Mouse (Mus musculus) left cerebral cortex, adult 11 months (tissue): ENCODE results near the gene Ercc4.
A peak's percentile ranks its signal among the peaks of the same experiment; 100 is the strongest.

Experiments used
- DNase-seq: peaks from one replicate; pipeline ENCODE4 v3.0.0; 2022; ENCODE audit warnings: low spot score

Ercc4 gene

DNA sequence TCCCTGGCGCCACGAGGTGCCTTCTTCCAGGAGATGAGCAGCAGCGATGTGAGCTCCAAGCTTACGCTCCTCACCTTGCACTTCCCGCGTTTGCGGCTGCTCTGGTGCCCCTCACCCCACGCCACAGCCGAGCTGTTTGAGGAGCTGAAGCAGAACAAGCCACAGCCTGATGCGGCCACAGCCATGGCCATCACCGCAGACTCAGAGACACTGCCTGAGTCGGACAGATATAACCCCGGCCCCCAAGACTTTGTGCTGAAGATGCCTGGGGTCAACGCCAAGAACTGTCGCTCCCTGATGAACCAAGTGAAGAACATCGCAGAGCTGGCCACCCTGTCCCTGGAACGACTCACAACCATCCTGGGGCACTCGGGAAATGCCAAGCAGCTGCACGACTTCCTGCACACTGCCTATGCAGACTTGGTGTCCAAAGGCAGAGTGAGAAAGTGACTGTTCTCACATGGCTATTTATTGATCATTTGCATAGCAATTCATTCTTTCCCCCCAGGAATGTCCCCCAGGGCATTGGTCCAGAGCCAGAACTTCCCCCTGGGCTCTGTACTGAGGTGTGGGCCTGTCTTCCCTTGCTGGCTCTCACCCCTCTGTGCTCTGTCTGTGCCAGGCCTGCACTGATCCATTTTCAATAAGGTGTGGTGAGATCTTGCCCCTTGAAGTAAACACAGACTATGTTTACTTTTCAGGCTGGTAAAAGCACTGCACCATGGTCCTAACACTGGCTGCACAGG is 38.5 kb downstream of the Ercc4 start:
- no peak for DNase-seq

DNA sequence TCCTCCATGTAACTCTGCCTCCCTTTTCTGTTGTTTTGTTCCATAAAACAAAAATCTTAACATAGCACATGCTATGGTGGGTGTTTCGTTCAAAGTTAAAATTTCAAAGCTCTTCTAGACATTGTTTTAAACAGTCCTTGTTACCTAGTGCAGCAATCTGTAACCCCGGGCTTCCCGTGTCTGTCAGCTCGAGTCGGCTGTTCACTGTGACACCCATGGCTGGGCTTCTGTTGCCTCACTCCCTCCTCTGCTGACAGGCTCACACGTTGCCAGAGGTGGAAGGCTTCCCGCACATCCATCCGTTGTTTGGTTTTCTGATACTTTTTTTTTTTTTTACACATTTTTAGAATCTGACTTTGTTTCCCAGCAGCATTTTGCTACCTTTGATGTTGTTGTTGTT is 40.5 kb downstream of the Ercc4 start:
- DNase-seq, result no peak

DNA sequence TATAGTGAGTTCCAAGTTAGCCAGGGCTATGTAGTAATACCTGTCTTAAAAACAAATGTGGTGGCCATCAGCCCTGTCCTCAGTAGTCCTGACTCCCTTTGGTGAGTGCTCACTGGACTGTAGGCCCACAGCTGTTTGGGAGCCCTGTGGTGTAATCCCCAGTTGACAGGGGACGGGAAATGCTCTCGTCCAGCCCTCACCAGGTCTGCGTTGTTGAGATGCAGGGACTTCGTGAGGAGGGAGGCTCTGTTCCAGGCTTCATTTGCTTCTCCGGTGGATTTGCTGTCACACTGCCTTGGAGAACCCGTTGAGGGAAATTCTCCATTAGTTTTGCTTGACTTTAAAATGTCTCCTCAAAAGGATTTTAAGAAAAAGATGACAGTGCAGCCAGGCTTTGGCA is 41.3 kb downstream of the Ercc4 start:
- DNase-seq, result no peak

DNA sequence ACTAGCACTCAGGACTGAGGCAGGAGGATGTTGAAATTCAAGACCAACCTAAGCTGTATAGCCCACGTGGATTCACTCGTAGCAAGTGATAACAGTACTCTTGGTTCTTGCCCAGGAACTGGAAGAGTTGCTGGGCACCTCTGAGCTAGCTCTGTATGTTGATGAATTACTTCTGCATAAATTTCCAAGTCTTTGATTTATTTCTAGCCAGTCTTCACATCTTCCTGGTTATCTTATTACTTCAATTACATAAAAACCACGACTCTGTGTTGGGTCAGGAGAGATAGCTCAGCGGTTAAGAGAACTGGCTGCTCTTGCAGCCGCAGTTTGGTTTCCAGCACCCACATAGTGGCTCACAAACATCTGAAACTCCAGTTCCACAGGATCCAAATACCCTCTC is 43.0 kb downstream of the Ercc4 start:
- no peak for DNase-seq

DNA sequence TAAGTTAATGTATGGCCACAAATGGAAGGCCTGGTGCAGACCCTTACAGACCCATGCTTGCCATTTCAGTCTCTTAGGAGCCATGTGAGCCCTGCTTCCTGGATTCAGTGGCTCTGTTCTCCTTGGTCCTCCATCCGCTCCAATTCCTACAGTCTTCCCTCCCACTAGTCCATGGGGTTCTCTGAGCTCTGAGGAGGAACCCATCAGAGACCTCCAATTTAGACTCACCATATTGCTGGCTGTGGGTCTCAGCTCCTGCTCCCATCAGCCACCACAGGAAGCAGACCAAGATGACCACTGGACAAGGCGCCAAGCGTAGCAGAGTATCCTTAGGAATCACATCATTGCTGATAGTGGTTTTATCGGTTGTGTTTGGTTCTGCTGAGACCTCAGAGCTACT is 43.7 kb downstream of the Ercc4 start:
- no peak for DNase-seq

DNA sequence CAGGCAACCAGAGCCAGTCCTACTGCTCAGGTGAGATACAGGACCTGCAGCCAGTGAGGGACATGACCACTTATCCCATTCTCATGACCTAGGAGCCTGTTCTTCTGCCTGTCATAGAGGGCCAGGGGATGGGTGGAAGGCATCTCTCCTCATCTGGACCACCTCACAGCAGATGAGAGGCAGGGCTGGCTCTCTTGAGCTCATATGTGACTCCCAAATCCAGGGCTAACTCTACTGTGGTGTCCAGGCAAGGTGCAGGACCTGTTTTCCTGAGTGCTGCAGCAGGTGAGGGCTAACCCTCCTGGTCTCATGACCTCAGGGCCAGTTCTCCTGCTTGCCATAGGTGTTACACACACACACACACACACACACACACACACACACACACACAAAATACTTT is 44.9 kb downstream of the Ercc4 start:
- DNase-seq, result no peak

DNA sequence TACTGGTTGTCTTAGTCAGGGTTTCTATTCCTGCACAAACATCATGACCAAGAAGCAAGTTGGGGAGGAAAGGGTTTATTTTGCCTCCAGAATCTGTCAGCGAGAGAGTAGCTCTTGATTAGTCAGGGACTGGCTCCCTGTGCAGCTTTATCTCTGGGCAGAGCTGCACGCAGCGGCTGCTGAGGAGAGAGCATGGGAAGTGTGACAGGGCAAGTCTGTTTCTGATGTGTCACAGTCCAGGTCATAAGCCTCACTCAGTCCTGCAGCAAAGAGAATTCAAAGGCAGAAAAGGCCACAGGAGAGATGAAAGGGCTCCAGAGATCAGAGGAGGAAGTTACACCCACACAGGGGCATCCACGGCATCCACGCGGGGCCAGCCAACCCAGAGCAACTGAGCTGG is 47.8 kb downstream of the Ercc4 start:
- DNase-seq, result no peak

DNA sequence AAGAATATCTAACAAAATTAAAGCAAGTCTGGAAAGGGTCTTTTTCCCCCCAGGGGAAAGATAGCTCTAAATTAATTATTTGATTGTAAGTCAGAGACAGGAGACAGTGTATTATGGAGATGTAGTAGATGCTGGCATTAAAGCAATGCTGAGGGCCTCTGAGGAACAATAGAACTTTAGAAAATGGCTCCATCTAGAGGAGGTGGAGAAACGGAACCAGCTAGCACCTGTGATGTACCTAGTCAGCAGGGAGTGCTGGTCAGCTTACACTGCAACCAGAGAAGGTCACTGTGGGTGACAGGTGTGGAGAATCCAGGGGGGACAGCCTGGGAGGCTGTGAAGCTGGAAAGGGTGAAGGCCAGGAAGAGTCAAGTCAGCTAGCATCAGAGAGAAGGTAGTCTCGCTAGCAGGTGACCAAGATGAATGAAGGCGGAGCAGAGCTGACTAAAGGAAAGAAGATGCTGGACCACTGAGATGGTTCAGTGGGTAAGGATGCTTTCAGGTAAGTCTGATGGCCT is 48.7 kb downstream of the Ercc4 start:
- DNase-seq, result no peak

DNA sequence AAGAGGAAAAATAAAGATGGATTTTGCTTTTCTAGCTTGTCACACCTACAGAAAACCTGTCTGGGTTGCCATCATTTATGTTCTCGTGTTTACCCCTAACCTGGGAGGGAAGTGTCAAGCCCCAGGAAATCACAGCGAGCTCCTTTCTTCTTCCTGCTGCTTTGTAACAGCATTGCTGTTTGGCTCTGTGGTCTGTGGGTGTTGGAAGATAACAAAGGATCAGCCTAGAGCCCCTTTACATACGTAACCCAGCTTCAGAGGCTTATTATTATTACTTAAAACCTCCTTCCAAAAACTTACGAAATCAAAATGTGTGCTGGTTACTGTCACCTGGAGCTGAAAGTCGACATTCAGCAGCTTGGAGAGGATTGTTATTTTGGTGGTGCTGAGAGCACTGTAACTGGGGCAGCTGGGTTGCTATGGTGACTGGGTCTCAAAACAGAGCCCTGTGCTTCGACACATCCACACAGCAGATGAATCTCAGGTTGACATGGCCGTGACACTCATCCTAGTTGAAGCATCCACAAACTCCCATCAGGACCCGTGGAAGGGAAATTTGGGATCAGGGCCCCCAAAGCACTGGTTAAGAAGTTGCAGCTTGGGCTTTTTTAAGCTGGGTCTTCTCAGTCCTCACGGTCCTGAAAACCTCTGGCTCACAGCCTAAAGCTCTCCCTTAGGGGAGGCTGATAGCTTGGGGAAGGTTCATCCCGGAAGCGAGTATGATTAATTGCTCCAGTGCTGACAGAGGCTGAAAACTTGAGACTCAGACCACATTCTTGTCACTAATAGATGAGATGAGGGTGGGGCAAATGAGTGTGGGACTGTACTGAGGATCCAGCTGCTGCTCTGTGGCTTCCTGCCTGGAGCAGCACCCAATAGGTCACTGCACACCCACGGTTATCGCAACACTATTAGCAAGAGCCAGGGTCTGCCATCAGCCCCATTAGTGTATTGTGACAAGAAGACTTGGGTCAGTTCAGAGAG is 49.7 kb downstream of the Ercc4 start:
- DNase-seq, result peak; percentile 80

DNA sequence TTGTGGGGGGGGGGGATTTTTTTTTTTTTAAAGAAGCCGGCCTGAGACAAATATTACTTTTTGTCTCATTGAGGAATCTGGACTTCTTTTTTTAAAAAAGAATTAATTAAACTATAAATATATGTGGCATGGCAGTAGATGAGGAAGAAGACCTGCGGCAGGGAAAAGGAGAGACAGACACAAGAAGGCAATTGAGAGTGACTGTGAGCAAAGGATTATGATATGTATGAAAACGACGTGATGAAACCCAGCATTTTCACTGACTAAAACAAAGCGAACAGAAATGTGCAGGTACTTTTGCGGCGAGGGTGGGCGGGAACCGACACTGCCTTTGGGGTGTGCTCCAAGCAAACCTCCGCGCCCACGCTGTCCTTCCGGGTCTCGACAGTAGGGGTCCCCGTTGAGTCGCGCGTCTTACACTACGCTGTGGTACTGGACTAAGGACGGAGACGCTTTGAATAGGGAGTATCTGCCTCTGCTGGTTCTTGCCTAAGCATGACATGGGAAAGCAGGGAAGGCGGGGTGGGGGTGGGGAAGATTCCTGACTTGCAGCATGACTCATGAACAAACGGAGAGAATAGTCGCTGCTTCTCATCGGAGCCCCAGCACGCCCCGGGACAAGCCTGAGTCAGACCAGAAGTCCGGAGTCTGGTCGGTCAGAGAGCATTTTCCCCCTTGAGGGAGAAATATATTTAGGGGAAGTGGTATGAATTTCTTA is 50.6 kb downstream of the Ercc4 start:
- peak; percentile 89 for DNase-seq

DNA sequence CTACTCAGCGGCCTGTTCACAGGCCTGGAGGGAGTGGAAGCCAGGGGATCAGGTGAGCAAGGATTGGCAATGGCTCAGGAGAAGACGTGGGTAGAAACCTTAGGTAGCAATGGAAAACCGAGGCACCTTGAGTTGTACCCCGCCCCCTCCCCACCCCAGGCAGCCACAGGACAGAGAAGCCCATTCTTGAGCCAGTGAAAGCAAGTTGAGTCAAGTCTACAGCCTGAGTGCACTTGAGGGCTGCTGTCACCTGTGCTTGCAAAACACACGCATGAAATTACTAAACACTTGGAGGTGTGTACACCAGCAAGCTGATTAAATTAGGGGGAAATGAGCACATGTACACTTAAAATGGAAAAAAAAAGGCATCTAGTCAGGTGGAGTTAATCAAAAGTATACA is 52.0 kb downstream of the Ercc4 start:
- no peak for DNase-seq

DNA sequence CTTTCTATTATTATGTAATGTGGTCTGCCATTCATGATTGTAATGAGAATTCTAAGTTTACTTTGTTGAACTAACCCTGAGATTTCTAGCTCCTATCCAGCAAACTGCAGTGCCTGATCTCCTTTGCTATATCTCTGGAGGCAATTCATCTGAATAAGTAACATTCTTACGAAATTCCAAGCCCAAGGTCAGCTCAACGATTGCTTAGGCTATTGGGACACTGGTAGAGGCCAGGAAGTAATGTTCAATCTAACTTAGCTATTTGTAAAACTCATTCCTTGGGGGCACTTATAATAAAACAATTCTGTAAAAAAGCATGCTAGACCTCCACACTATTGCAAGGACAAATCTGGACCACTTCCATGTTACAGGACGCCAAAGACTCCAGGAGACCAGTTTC is 58.2 kb downstream of the Ercc4 start:
- no peak for DNase-seq

DNA sequence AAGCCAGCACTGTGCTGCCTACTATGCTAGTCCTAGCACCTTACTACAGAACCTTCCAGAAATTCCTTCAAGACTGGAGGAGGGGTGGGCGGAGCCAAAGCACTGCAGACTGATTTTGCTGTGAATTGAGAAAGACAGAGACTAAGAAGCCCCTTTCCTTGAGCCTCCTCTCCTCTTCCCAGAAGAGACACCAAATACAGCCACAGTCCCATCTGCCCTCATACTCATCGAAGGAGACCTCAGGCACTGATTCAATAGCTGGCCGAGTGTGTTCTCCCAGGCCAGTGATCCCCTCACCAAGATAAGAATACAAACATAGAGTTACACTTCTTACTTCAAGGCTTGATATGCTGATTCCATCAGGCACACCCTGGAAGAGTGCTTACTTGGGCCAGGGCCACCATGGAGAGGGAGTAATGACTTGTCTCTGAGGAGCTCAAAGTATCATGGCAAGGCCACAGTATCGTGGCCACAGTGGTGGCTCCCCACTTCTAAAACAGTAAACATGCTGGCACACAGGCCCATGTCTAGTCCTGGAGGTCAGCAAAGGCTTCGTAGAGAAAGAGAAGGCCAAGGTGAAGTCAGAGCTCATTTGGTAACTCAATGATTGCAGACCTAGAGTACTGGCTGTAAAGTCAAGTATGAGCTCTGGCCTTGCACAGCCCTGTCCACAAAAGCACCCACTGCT is 63.7 kb downstream of the Ercc4 start:
- DNase-seq, result no peak

DNA sequence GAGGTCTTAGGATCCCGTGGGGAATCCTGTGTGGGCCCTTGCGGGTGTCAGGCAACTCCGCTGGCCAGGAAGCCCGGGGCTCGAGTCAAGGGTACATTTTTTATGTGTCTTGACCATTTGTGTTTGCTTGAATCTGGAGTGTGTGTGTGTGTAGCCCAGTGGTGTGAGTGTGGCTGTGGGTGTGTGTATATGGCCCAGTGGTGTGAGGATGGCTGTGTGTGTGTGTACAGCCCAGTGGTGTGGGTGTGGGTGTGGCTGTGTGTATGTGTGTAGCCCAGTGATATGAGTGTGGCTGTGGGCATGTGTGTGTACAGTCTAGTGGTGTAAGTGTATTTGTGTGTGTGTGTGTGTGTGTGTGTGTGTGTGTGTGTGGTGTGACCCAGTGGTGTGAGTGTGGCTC is 73.0 kb downstream of the Ercc4 start:
- DNase-seq, result no peak

DNA sequence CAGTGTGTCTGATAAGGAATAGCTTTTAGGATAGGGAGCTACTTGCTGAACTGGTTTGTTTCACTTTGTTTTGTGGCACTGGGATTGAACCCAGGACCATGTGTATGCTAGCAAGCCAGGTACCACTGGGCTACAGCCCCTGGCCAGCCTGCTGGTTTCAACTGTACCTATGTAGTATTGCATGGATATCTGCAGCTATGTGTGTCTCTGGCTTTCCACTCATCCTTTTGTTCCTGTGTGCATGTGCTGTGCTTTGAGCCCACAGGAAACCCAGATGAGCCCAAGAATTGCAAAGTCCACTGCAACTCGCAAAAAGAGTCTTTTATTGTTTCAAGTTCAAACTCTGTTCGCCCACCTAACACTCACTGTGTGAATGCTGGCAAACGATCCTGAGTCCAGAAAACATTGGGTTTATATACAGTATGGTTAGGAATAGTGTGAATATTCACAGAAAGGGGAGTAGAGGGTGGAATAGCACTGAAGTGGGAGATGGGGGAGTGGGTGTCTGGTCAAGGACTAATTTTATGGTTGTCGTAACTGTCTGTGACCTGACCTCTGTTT is 73.8 kb downstream of the Ercc4 start:
- DNase-seq, result no peak

DNA sequence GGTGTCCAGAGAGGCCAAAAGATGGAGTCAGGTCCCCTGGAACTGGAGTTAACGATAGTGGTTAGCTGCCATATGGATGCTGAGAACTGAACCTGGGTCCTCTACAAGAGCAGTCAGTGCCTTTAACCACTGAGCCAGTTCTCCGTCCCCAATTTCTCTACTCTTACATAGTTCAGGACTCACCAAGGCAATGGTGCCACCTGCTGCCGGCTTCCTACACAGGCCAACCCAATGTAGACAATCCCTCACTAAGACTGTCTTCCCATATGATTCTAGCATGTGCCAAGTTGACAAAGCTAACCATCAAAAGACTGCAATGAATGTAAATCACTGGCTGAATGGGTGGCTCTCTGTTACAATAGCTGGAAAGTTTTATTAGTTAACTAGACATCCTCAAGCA is 74.9 kb downstream of the Ercc4 start:
- no peak for DNase-seq

DNA sequence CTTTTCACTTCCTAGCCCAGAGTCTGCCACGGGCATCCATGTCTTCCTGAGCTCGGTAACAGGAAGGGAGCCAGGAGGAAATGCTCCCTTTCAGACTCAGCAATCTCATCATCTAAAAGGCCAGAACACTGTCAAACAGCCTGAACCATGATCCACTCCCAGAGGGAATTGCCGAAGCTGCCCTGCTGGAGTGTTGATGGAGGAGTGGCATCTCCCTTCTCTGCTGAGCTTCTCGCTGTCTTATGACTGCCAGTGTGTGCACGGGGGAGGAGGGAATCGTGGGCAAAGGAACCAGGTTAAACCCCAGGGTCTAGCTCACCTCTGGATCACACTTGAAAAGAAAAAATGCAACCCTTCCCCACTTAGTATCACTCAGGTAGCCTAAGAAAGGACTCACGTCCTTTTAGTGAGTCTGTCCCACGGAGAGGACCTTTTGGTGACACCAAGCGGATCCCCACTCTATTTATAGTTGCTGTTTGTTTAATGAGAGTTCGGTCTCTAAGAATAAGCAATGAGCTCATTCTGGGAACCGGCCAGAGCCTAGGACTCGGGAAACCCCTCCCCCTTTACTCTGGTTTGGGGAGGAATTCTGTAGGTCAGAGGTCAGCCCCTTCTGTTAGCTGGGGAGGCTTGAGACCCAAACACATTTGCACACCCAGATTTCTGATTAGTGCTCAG is 80.1 kb downstream of the Ercc4 start:
- DNase-seq, result no peak

DNA sequence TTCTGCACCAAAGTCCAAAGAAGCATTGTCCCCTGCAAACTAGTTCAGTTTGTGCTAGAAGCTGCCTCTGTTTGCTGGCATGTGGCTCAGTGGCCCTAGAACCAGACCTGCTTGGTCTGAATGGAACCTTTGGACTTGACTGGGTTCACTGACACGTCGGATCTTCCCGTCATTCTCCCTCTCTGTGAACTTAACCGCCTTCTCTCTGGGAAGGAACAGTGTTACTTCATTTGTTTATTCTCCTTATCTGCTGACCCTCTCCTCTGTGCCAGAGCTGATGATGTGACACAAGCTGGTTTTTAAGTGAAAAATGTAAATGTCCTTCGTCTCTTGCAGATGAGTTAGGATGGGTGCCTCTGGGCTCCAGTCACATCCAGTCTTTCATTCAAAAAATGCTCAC is 81.0 kb downstream of the Ercc4 start:
- no peak for DNase-seq

DNA sequence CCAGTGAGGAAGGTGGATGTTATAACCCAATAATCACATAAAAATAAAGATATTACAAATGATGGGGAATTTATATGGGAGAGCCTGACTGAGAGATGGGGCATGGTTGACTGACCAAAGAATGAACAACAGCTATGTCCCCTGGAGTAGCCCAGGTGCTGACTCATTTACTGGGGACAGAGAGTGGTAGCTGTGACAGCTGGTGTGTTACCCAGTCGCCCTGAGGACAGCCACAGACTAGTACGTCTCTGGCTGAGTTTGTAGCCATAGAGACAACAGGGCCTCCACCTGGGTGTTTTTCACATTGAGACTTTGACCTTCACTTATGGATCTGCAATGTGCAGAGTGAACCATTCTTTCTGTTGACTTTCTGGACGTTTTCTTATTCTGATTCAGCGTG is 81.7 kb downstream of the Ercc4 start:
- no peak for DNase-seq

DNA sequence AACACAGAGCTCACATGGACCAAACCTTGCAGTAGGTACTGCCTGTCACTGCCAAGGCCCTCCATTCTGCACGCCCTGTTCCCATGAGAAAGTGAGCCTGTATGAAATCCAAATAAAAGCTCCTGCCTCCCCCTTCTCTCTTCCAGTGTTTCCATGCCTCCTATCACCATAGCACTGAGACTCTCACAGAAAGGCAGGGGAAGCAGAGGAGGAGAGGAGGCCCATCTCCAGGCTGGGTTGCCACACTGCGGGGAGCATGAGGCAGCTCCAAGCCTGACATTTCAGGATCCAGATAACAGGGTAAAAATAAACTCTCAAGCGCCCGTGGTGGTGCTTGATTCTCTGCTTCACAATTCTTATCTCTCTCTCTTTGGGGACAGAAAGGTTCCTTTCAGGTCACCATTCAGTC is 84.2 kb downstream of the Ercc4 start:
- peak; percentile 56 for DNase-seq

DNA sequence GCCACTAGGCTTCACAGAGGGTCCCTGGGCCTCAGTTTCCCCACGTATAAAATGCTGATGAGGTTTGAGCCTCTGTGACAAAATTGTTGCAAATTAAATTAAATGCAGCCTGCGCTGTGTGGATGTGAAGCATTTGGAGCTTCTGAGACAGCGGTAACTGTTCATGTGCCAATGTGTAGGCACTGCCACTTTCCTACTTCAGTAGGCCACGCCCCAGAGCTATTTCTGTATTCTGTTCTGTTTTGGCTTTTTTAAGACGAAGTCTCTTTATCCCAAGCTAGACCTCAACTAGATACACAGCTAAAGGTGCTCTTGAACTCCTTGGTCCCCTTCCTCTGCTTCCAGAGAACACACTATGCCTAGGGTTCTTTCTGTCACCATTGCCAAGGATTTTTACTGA is 85.4 kb downstream of the Ercc4 start:
- DNase-seq, result peak; percentile 74
